In the genomic region with DNA sequence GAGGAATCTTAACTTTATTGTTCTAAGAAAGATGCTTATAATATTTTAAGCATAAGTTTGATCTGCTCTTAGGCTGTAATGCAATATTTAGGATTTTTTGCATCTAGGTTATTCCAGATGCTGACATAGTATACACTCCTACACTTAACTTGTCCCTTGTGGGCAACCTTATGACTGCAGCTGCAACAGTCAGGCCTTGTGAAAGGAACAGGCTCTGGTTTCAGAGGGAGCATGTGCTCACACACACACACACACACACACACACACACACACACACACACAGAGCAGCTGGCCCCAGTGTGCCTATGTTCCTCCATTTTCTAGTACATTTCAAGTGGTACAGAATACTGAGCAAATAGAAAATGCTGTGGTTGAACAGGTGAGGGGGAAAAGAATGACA, we compare ENCODE assay signal across 19 mouse cellular contexts.
"Had no signal": no experiment of that assay in that cellular context is flagged by ENCODE, and none has a peak within 500 bp of the region (broad histone marks: within the 10 kb centered on the region; RNA-seq: fewer than 3 reads in every experiment).

No protein-coding gene starts in this region.

- ATAC-seq: intestine, postnatal 0 days; midbrain, embryonic 13.5 days had no signal

- DNase-seq: kidney, adult 2 months; kidney, postnatal 25 days; layer of hippocampus, postnatal 36 days; liver, embryonic 13.5 days; lung, adult 2 months; lung, postnatal 14 days; right cerebral cortex, adult 18-20 months; right cerebral cortex, postnatal 14 days; right cerebral cortex, postnatal 4 days; spleen, adult 18-20 months; thymus, postnatal 25 days had no signal

- H3K9me3 ChIP-seq: liver, embryonic 13.5 days; midbrain, embryonic 13.5 days; neural tube, embryonic 12.5 days; neural tube, embryonic 15.5 days; stomach, embryonic 15.5 days had no signal

- H3K9ac ChIP-seq: liver, embryonic 13.5 days; midbrain, embryonic 13.5 days; neural tube, embryonic 12.5 days; neural tube, embryonic 15.5 days; stomach, embryonic 15.5 days had no signal

- H3K27me3 ChIP-seq: liver, embryonic 13.5 days; midbrain, embryonic 13.5 days; neural tube, embryonic 12.5 days; neural tube, embryonic 15.5 days; stomach, embryonic 15.5 days had no signal

- H3K27ac ChIP-seq: kidney, postnatal 0 days; left cerebral cortex, adult 2 months; liver, embryonic 13.5 days; macrophage; midbrain, embryonic 13.5 days; neural tube, embryonic 12.5 days; neural tube, embryonic 15.5 days; stomach, embryonic 15.5 days had no signal

- H3K4me2 ChIP-seq: liver, embryonic 13.5 days; midbrain, embryonic 13.5 days; neural tube, embryonic 12.5 days; neural tube, embryonic 15.5 days; stomach, embryonic 15.5 days had no signal

- H3K4me3 ChIP-seq: left cerebral cortex, adult 2 months; liver, embryonic 13.5 days; midbrain, embryonic 13.5 days; neural tube, embryonic 12.5 days; neural tube, embryonic 15.5 days; stomach, embryonic 15.5 days had no signal

- H3K4me1 ChIP-seq: liver, embryonic 13.5 days; midbrain, embryonic 13.5 days; neural tube, embryonic 12.5 days; neural tube, embryonic 15.5 days; stomach, embryonic 15.5 days had no signal

- H3K36me3 ChIP-seq: liver, embryonic 13.5 days; midbrain, embryonic 13.5 days; neural tube, embryonic 12.5 days; neural tube, embryonic 15.5 days; stomach, embryonic 15.5 days had no signal
